Mouse (Mus musculus) small intestine, adult 2 months (tissue): ENCODE measurements at regions not wholly inside any gene's neighbourhood (a gene's known extent, or its start where the extent isn't known, plus 50 kb on each side); places are given as distances from the start of the nearest gene placed in this dataset.

Experiments
- H3K27ac ChIP-seq: fragments of 200-500 bp; 2 replicates; pipeline ENCODE4 v1.5.1; 2012; ENCODE audit warnings: low read depth, low read length, control low read depth, inconsistent platforms; ENCODE audit not compliant: insufficient read depth
- H3K27me3 ChIP-seq: fragments of 200-500 bp; 2 replicates; pipeline ENCODE4 v1.6.1; 2012; ENCODE audit warnings: mild to moderate bottlenecking, moderate library complexity, low read length, inconsistent platforms; ENCODE audit not compliant: control insufficient read depth, insufficient read depth
- H3K36me3 ChIP-seq: fragments of 200-500 bp; 2 replicates; pipeline ENCODE4 v1.6.1; 2012; ENCODE audit warnings: mild to moderate bottlenecking, low read length, control low read depth, inconsistent platforms; ENCODE audit not compliant: control insufficient read depth, insufficient read depth
- H3K4me1 ChIP-seq: fragments of 200-500 bp; 2 replicates; pipeline ENCODE4 v1.6.1; 2012; ENCODE audit warnings: low read length, inconsistent platforms, mixed read lengths; ENCODE audit not compliant: control insufficient read depth, insufficient read depth, insufficient read length
- H3K4me3 ChIP-seq: fragments of 200-500 bp; 2 replicates; pipeline ENCODE4 v1.5.1; 2012; ENCODE audit warnings: low read depth, mild to moderate bottlenecking, control low read depth, inconsistent platforms, low read length, moderate library complexity
- CTCF ChIP-seq: fragments of 200-500 bp; IDR thresholded peaks from 2 replicates; pipeline ENCODE4 v1.5.1; 2012; ENCODE audit warnings: low read depth, mild to moderate bottlenecking, control low read depth, inconsistent platforms, low read length, moderate library complexity, mixed read lengths; ENCODE audit not compliant: insufficient replicate concordance, insufficient read length; ENCODE audit errors: extremely low read depth
- POLR2A ChIP-seq: fragments of 200-500 bp; IDR thresholded peaks from 2 replicates; pipeline ENCODE4 v1.6.1; 2012; ENCODE audit warnings: low read depth, mild to moderate bottlenecking, control low read depth, inconsistent platforms, low read length, moderate library complexity
- WGBS: fragments of 180-500 bp; shearing (Covaris S2); methylation state at CpG from one replicate; pipeline ENCODE4 v1.1.7; 2018; 5-methylcytosine and 5-hydroxymethylcytosine counted together

DNA sequence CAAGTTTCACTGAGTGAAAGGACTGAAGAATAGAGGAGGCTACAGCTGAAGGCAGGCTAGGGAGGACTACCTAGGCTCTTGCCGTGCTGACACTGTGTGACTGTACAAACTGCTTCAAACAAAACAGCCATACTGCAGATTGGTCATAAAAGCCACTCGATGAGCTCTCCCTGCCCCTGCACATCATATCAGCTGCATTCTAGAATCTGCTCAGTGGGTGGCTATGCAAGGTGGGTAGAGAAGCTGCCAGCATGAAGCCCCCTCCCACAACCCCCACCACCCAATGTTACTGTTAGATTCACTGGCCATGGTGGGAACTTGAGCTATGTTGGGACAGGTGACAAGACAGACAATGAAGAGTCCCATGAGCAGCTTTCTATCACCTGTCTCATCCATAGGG is 107.2 kb upstream of the Tox3 start:
- 81% methylated on average over 2 of the region's 2 CpGs for WGBS
- no peaks in the 10 kb centered on the region for H3K27me3 ChIP-seq
- H3K4me1 ChIP-seq, result no peaks in the 10 kb centered on the region
- TF ChIP-seq POLR2A (no peak), CTCF (no peak)
- no peak overlapping the region for H3K4me3 ChIP-seq
- no peaks in the 10 kb centered on the region for H3K36me3 ChIP-seq
- no peak overlapping the region for H3K27ac ChIP-seq

DNA sequence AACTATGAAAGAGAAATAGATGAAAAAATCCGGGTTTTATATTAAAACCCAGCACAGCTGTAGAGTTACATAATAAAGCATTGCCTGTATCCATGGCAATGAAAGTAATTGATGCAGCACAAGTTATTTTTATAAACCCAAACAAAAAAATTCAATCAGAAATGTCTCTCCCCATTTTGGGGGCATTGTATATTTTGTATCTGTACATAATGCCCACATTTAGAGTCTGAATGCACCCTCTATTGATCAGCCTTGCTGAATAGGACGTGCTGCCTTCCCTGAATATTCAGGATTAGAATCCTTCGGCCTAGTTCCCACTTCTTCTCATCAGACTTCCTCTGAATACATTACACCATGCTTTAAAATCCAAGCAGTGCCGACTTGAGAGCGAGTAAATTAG is 106.0 kb upstream of the Tox3 start:
- no peaks in the 10 kb centered on the region for H3K36me3 ChIP-seq
- H3K4me3 ChIP-seq, result no peak overlapping the region
- WGBS, result 79% methylated on average over 5 of the region's 5 CpGs
- no peaks in the 10 kb centered on the region for H3K27me3 ChIP-seq
- H3K27ac ChIP-seq, result no peak overlapping the region
- no peaks in the 10 kb centered on the region for H3K4me1 ChIP-seq
- TF ChIP-seq POLR2A, result no peak
- TF ChIP-seq CTCF, result no peak

DNA sequence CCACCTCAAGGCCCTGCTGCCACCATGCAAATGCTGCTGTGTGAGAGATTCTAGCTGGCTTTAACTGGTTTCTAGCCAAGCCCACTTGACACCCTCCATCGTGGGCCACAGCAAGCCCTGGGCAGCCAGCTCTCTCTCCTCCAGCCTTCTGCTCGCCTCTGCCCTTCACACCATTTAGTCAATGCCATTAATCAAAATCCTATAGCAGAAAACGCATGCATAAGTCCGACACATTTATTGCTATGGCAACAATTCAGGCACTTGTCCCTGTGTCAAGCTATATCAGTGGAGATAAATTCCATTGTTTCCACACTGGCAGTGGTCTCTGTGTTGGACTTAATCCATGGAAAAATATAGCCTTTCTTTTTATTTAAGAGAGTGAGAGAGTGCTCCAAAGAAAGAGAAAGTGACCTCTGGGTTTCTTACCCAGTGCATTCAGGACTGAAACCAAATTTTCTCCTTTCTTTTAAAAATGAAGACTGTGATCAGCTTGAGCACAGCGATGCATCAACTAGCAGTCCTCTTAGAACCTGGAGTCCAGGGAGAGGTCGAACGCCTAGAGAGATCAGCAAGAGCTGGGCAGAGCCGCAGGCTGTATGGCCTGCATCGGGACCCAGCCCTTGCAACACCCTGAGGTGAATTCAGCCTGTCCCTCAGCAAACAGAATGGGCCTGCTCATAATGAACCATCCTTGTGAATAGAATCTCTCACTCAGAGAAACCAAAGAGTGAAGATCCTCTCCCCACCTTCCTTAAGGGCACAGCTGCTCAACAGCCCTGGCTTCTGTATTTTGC is 93.1 kb upstream of the Tox3 start:
- Histone ChIP-seq H3K4me1 (no peaks in the 10 kb centered on the region), H3K4me3 (no peak overlapping the region), H3K27ac (no peak overlapping the region), H3K27me3 (no peaks in the 10 kb centered on the region), H3K36me3 (no peaks in the 10 kb centered on the region)
- TF ChIP-seq CTCF, result no peak
- TF ChIP-seq POLR2A, result no peak
- WGBS, result 71% methylated on average over 9 of the region's 9 CpGs

DNA sequence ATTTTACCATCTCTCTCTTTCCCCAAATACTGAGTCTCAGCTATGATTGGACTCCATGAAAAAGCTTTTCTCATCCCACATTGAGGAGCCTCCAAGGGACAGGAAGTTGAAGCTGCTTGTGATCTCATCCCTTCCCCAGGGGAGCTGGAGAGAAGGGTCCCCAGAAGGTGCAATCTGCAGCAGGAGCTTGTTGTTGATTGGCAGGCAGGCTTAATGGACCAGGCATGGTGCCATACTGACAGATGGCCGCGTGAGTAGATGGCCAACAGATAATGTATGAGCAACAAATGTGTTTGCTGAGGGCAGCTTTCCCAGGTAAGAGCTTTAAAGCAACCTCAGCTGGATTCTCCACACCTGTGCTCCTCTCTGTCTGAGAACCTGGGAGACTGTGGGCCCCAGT is 65.9 kb upstream of the Tox3 start:
- H3K27me3 ChIP-seq, result no peaks in the 10 kb centered on the region
- H3K4me3 ChIP-seq, result no peak overlapping the region
- no peaks in the 10 kb centered on the region for H3K36me3 ChIP-seq
- H3K27ac ChIP-seq, result no peak overlapping the region
- no peaks in the 10 kb centered on the region for H3K4me1 ChIP-seq
- WGBS, result 7% methylated on average over 2 of the region's 2 CpGs
- no peak for TF ChIP-seq CTCF
